Mouse (Mus musculus): Measurements from ENCODE around the gene Dab2ip.

Gene Dab2ip

DNA sequence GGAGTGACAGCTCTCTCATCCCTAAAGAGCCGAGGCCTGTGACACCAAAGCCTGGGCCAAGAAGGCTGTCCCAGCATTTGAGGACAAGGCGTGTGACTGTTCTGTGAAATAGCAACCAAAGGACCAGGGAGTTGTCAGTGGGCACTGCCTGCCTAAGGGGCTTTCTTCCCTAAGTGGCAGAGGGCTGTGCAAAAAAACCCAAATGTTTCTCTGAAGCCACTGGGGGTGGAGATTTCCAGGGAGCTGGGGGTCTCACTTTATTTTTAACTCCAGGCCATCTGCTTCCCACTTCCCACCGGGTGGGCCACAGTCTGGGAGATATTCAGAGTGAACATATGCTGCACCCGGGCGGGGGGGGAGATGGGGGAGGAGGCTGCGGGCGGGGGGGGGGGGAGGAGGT lies 188.6 kb downstream of the Dab2ip start:
- no peak for DNase-seq (ENCODE audit: low read depth, low spot score)

- no peak for DNase-seq (ENCODE audit: low read depth, low spot score)
Measured at GRCm38 (mm10) chr2:35747371-35748035, 189.4 kb downstream of the Dab2ip start.

DNA sequence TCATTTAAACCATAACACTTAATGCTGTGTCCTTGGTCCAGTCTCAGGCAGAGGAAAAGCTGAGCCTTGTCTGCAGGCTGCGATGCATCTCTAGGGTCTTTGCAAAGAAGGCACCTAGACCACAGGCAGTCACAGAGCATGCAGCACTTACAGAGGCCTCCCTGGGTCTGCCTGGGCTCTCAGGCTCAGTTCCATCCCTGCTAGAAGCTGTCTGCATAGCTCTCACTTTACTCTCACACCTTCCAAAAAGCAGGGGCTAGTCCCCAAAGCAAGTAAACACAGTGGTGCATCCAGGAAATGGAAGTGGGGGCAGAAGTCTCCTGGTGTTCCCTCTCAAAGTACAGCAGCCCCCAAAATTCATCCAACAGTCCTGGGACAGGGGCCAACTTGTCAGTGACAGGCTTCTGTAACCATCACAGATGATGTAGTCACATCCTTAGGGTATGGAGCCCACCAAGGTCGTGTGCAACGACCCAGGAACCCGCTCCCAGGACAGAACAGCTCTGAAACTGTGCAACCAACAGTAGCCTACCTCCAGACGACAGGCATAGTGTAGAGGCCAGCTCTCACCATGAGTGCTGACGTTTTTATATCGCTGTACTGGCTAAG lies 192.6 kb downstream of the Dab2ip start:
- DNase-seq (ENCODE audit: low read depth, low spot score) = no peak

GRCm38 (mm10) chr2:35751781-35752505 lies 193.9 kb downstream of the Dab2ip start:
- no peak for DNase-seq (ENCODE audit: low read depth, low spot score)

- no peak for DNase-seq (ENCODE audit: low read depth, low spot score)
Measured at GRCm38 (mm10) chr2:35756467-35756866, 198.4 kb downstream of the Dab2ip start.

DNA sequence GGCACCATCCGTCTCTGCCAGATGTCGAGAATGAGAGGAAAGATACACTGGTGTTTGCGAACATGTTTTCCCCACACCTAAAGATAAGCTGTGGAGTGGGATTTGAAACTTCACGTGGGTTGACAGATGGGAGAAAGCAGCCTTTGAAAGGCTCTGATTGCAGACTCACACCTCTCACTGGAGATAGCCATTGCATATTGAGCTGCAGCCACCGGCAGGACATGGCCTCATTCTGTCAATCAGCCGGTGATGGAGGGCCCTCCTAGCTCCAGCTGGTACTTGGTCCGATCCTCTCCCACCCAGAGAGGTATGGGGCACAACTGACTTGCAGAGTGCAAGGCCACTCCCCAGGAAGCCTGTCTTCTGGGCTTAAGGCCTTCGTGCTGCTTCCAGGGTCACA lies 202.3 kb downstream of the Dab2ip start:
- no peak for DNase-seq (ENCODE audit: low read depth, low spot score)

- no peak for DNase-seq (ENCODE audit: low read depth, low spot score)
Measured at GRCm38 (mm10) chr2:35760867-35761266, 202.8 kb downstream of the Dab2ip start.

DNA sequence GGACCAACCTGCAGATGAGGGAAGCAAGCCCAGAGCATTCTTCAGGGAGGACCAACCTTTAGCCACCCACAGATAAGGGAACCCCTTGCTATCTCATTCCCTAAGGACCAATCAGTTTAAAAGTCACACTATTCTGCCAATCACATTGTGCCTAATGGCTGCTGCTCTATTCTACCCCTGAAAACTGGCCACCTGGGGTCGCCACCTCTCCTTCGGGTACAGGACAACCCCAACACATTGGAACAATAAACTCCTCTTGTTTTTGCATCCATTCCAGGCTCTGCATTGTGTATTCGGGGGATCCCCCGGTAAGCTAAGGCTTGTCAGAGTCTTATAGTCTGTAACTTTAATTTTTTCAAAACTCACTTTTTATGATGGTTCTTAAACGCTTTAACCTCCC lies 203.4 kb downstream of the Dab2ip start:
- no peak for DNase-seq (ENCODE audit: low read depth, low spot score)

DNA sequence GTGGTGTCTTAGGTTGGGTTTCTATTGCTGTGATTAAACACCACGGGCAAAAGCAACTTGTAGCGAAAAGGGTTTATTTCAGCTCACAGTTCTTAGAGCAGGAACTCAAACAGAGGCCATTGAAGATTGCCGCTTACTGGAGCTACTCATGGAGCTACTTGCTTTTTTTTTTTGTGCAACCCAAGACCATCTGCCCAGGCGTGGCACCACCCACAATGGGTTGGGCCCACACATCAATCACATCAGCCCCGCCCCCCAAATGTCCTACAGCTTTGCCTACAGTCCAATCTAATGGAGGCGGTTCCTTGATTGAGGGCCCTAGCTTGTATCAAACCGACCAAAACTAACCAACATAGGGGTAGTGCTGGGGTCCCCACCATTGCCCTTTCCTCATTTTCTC lies 205.8 kb downstream of the Dab2ip start:
- DNase-seq (ENCODE audit: low read depth, low spot score) = no peak

DNA sequence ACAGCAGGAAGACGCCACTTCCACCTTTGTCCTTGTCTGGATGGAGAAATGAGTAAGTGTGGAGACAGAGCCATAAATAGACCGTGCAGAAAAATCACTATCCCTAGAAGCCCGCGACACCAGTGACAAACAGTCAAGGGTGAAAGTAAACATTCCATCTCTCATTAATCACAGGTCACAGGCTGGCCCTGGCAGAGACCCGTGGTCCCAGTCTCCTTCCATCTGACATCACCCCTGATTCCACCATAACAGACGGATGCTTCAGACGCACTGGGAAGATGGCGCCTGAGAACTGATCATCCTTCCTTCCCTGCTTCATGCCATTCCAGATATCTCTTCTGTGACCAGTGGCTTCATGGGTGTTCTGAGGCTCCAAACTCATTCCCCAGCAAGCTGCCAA lies 206.3 kb downstream of the Dab2ip start:
- DNase-seq (ENCODE audit: low read depth, low spot score) = no peak

DNA sequence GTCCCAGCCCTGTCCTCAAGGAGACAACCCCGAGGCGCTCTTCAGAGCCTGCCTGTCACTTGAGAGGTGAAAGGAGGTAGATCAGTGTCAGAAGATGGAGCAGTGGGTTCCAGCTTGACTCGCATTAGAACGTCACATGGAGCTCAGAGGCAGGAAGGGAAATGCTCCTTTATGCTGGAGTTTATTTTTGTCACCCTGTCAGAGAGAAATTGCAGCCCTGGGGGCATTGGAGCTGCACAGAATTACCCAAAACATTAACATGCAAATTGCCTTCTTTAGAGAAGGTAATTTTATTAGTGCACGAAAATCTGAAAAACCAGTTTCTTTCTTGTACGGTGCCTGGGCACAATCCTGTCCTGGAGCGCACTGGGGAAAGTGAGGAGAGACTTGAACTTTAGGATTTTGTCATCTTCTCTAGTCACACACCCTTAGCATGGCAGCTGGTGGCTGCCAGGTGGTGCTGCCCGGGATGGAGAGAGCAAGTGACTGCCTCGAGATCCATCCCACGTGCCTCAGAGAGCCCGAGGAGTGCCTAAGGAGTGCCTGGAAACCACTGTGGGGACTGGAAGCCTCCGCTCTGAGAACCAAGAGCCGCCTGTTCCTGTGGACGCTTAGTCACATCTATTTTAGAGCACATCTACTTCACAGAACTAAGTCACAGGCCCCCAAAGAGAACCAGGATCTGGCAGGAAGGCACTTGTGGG lies 209.9 kb downstream of the Dab2ip start:
- DNase-seq (ENCODE audit: low read depth, low spot score) = no peak

GRCm38 (mm10) chr2:35768538-35769238 lies 210.6 kb downstream of the Dab2ip start:
- no peak for DNase-seq (ENCODE audit: low read depth, low spot score)

- no peak for DNase-seq (ENCODE audit: low read depth, low spot score)
Measured at GRCm38 (mm10) chr2:35769398-35769797, 211.3 kb downstream of the Dab2ip start.

DNA sequence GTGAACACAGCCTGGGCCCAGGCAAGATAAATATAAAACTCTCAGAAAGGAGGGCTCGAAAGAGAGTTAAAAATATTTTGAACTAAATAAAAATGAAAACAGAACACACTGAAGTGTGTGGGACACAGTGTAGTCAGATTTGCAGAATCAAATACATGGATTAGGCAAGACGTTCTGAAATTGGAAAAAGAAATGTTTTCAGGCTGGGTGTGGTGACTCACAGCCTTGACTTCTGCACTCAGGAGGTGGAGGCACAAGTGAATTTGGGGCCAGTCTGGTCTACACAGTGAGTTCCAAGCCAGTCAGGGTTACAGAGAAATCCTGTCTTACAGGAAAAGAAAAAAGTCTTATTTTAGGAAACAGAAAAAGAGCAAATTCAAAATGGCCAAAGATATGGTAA lies 212.5 kb downstream of the Dab2ip start:
- DNase-seq (ENCODE audit: low read depth, low spot score) = no peak

- DNase-seq (ENCODE audit: low read depth, low spot score) = no peak
Measured at GRCm38 (mm10) chr2:35775651-35776055, 217.6 kb downstream of the Dab2ip start.

DNA sequence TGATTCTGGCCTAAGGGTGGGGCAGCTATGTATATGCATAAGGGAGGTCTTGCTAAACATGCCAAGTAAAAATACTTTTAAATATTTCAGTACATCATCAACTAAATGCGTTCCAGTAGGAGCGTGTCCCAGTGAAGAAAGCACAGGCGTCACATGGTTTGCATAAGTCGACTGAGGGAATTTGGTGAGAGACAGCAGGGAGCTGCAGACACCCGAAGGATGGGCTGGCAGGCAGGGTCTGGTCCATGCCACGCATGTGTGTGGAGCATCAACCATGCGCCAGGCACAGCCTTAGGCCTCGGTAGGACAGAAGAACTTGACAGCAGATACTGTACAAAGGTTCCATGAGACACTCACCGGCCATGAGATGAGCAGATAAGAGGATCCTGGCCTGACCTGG lies 218.9 kb downstream of the Dab2ip start:
- DNase-seq (ENCODE audit: low read depth, low spot score) = no peak

- DNase-seq (ENCODE audit: low read depth, low spot score) = no peak
Measured at GRCm38 (mm10) chr2:35779266-35779665, 221.2 kb downstream of the Dab2ip start.

Measured in embryo, embryonic 11.5 days (tissue).